Mouse (Mus musculus): ENCODE measurements around the gene Capg.

Gene Capg

DNA sequence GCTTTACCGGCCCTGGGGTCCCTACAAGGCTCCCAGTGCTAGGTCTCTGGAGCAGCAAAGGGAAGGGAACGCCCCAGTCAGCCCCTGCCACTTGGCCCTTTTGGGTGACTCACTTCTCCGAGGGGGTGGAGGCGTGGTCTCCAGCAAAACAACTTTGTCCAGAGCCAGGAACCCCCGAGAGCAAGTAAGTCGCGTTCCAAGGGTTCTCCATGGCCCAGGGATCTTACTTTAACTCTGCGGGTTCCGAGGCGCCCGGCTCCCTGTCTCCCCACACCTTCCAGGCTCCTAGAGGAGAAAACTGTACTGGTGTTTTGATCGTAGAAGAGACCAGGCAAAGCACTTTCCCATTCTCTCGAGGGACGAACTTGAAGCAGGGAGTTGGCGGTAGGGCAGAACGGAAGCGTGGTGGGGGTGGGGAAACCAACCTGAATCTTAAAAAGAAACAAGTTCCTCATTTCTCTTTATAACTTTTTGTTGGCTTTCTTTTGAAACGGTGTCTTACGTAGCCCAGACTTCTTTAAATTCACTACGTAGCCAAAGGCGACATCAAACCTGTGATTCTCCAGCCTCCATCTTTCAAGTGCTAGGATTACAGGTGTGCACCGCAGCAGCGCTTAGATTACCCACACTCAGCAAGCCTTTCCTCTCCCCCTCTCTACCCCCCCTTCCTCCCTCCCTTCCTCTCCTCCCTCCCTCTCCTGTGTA, at the start of gene Capg:
Gene Capg (plus strand): TSS at position 109 of the 705 bp plus-strand sequence.
- DNase-seq (ENCODE audit: low read depth, low spot score) = peak; percentile 67

DNA sequence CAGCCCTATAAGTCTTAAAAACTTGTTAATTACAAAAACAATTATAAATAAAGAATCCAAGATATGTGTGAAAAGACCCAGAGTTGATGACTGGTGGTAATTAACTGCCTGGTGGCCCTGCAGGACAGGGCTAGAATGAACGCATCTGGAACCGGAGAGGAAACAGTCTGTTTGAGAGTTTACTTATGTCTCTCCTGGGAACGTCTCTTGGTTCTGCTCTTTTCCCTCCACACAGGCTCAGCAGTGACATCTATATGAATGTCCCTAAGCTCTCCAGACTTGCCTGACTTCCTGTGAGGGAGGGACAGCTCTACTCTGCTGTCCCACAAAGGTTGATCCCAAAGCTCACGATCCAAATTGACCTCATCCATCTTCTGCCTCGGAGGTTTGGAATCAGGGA, 45.2 kb upstream of the Capg start:
- no peak for DNase-seq (ENCODE audit: low read depth, low spot score)

DNA sequence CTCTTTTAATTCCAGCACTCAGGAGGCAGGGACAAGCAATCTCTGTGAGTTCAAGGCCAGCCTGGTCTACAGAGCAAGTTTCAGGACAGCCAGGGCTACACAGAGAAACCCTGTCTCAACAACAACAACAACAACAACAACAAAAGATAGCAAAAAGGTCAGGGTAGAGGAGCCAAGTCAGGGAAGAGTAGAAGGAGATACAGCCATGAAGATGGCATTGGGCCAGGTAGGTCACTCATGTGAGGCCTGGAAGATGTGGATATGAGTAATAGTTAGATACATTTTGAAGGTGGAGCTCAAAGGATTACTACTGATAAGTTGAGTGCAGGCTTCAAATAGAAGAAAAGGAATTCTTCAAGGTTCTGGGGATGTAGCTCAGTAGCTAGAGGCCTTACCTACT, 40.9 kb upstream of the Capg start:
- no peak for DNase-seq (ENCODE audit: low read depth, low spot score)

DNA sequence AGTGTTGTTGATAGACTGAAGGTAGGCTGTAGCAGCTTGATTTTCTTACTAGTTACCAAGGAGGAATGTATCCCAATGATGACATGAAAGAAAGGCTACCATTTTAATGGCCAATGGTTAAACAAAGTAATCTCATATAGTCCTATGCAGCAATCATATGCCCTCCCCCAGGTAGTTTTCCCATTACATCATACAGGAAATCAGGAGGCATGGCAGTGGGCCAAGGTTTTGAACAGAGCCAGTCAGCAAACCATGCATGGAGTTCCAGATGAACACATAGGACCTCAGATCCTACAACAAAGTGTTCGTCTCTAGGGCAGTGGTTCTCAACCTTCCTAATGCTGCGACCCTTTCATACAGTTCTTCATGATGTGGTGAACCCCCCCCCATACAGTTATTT, 40.3 kb upstream of the Capg start:
- DNase-seq (ENCODE audit: low read depth, low spot score) = no peak

DNA sequence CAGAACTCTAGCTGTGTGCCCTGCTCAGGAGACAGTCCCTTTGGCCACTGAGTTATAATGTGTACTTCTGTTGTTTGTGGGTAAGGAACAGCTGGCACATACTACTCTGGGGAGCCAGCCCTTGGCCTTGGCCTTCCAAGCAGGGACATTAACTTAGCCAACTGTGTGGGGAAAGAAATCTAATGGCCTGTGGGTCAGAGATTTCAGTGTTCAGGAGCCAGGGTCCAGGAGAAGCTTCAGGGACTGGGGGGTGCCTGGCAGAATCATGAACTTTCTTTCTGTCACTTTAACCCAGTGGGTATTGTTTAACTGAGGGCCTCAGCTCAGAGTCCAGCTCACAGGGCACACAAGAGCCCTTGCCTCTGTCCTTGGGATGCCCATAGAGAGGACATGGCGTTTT, 38.1 kb upstream of the Capg start:
- DNase-seq (ENCODE audit: low read depth, low spot score) = no peak

DNA sequence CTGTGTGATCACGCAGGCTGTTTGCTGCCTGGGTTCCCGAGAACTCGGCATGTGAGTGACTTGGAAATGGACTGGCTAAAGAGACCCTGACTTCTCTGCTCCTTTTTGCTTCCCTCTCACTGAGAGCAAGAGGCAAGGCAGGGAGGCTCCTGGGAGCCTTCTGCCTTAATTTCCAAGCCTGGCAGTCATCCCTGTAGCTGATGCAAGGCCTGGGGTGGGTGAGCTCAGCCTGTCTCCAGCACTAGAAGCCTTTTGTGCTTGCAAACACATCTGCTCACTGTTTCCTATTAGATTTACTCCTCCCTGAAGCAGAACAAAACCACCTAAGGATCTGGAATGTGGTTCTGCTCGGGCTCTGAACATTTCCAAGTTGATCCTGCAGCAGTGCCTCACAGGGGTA, 35.6 kb upstream of the Capg start:
- no peak for DNase-seq (ENCODE audit: low read depth, low spot score)

DNA sequence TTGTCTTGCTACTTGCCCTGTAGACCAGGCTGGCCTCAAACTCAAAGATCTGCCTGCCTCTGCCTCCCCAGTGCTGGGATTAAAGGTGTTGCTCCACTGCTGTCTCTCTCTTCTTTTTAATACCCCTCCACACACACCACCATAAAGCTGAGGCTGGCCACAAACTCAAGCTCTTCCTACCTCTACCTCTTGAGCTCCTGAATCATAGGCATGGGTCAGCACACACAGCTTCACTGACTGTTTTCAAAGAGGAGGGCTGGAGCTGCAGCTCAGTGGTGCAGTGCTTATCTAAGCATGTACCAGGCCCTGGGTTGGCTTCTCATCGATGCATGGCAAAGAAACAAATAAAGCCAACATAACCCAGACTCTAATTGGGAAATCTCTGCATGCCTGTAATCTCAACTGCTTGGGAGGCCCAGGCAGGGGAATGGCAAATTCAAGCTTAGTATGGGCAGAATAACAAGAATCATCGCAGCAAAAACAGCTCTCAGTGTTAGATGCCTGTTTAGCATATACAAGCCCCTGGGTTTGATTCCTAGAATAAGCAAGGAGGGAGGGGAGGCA, 34.2 kb upstream of the Capg start:
- DNase-seq (ENCODE audit: low read depth, low spot score) = no peak

DNA sequence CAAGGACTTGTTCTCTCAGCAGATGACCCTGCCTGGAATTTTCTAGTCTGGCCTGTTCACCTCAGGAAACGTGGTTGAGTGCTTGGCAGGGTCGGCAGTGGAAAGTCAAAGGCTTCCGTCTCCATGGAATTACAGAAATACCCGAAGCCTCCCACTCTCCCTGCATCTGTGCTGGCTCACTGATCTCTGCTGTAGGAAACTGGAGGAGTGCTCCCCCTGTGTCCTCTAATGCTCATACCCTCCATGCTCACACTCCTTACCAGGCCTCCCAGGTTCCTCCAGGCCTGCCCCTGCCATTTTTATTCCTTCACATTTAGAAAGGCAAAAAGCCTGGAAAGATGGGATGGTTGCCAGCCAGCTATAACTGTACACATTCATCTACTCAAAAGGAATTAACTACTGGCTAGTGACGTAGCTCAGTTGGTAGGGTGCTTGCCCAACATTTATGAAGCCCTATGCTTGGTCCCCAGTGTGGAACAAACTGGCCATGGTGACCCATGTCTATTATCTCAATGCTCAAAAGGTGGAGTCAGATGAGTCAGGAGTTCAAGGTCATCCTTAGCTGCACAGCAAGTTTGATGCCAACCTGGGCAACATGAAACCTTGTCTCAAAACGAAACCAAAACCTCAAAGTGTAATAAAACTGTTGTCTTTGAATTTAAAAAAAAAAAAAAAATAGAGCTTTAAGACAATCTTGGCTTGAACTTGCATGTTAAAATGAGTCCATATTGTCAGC, 33.3 kb upstream of the Capg start:
- DNase-seq (ENCODE audit: low read depth, low spot score) = peak; percentile 23

DNA sequence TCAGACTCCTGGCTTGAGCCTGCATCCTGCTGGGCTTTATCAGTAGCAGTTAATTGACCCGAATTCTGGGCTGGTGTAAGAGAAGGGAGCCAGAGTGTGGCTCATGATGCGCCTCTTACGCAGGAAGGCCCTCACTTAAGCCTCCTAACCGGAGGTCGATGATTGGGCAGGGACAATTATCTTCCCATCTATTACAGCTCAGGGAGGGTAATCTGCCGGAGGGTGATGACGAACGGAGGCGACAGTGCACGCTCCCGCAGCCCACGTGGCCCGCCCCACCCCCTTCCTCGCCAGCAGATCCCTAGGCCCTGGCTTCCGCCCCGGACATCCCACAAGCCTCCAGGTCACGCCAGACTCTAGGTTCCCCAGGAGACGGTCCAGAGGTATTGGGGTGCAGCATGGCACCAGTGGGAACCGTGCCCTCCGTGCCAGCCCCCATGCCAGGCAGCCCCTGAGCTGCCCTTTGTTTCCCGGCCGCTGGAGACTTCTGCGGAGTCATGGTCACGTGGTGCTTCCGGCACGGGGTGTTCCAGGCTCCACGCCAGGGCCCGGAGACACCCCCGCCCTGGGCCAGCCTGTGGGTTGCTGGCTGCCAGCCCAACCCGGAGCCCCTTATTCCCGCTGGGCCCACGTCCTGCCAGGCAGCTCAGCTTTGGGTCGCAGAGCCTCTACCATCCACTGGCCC, 31.7 kb upstream of the Capg start:
- DNase-seq (ENCODE audit: low read depth, low spot score) = no peak

DNA sequence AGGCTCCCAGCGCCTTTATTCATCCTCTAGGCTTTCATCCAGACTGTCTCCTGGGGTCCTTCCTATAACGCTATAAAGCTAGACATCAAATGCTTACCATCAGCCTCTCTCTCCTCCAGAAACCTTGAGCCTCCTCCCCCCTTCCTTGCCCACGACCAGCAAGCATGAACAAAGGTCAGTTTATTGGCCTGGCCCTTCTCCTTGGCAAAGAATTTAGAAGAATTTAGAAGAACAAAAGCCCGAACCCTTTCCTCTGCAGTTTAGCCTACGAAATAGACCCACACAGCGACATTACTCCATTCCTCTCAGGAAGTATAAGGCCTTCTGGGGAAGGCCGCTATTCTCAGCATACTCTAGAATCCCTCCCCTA, 31.1 kb upstream of the Capg start:
- no peak for DNase-seq (ENCODE audit: low read depth, low spot score)

DNA sequence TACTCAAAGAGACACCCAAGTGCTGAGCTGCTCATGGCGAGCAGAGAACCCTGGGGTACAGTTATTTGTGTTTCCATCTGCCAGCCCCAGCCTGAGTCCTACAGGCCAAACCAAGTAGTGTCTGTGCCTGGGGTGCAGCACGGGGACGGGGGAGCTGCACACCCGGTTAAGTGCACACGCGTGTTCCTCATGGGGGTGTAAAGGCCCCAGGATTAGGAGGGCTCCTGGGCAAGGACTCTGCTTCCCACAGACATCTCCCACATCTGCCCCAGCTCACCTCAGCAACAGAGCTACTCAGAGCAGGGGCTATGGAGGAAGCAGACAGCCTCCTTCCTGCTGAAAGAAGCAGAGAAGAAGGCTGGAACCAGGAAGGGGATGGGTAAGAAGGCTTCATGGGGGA, 28.5 kb upstream of the Capg start:
- no peak for DNase-seq (ENCODE audit: low read depth, low spot score)

DNA sequence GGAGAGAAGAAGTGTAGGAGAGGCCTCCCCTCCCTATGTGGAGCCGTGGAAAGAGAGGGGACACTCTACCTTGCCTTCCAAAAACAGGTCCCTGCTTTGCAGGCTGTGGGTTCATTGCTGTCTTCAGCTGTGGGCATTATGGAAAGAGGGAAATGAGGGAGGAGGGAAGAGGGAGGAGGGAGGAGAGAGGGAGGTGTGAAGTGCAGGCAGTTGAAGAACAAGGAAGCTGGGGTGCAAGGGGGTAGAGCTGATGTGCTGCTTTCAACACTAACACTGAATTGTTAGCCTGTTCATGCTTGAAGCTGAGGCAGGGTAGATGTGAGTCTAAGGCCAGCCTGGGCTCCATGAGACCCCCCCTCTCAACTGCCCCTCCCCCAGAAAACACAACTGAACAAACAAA, 25.3 kb upstream of the Capg start:
- no peak for DNase-seq (ENCODE audit: low read depth, low spot score)

DNA sequence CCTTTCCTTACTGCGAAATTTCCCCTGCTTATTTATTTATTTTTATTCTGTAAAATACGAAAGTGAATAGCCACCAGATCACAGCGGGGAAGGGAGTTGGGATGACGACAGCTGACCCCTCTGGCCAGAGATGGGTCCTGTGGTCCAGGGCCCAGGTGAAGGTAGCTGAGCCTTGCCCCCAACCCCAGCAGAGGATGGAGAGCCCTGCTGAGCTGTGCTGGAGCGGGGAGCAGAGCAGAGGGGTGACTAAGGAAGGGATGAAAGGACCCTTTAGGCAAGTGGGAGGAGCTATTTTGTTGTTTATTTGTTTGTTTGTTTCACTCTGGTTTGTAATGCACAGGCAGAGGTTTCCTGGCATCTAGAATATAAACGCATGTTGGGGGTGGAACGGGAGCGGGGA, 24.9 kb upstream of the Capg start:
- no peak for DNase-seq (ENCODE audit: low read depth, low spot score)

DNA sequence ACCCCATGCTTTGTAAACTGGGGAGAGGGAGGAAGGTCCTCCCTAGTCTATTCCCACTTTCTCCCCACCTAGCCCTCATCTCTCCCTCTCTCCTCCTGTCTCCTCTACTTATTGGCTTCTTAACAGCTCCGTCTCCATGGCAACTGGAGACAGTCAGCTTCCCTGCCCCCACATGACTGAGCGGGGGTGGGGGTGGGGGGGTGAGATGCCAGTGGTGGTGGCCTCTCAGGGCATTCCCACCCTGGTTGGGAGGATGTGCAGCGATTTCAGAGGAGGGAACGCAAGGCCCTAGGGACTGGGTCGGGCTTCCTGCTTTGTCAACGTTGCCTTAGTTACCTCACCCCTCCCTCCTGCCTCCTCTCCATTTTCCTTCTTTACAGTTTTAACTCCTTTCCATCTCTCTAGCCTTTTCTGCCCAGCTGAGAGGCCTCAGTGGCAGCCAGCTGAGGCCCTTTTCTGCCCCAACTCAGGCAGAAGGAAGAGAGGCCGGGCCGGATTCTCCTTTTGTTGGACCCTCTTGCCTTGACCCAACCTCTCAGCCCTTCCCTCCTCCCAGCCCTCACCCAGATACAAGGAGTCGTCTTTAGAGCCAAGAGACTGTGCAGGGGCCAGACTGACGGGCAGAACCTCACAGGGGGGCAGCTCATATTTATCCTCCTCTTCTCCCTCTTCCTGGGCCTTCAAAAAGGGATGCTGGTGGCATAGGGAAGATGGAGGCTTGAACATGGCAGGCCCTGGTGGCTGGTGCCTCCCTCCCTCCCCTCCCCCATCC, 24.1 kb upstream of the Capg start:
- no peak for DNase-seq (ENCODE audit: low read depth, low spot score)

DNA sequence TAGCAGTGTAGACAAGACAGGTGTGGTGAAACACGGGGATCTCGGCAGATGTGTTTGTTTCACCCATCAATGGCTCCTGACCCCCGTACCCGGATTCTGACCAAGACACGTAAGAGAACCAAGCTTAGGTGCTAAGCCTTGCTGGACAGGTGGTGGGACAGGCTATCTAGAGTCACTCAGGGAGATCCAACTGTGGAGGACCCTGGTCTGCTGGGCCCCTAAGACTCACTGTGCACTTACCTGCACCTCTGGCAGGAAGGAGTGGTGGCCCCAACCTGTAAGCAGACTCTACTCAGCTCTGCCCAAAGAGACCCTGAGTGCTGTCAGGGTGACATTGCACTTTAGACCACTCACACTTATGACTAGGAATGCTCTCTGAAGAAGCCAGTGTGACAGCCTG, 23.3 kb upstream of the Capg start:
- no peak for DNase-seq (ENCODE audit: low read depth, low spot score)

DNA sequence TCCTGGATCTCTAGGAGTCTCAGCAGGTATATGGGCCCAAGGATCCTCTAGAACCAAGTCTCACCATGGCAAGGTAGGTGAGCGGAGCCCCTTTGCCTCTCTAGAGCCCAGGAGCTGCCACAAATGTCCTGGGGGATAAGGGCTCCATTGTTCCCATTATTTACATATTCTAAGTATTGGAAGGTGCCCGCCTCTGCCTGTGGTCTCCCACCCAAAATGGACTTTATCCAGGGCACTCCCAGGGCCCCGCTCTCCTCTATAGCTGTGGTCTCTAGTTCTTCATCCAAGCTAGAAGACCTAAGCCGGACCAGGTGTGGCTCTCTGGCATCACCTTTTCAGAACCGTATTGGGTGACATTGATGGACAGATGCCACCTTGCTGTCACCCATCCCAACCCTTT, 22.6 kb upstream of the Capg start, which contains the start of gene Sh2d6:
Gene Sh2d6 (minus strand): TSS at position 101 of the 400 bp plus-strand sequence.
- DNase-seq (ENCODE audit: low read depth, low spot score) = no peak

DNA sequence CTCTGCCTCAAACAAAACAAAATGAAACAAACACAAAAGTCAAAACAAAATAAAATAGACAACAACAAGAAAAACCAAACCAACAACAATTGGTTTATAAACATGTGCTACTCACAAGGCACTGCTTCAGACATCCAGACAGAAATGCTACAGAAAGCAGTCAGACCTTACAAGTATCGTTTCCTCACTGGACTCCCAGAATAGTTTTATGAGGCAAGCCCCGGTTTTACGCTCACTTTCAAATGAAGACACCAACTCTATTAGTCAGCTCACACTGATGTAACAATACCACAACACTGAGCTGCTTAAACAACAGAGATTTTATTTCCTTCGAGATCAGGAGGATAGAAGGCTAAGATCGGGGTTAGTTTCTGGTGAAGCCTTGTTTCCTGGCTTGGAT, 21.9 kb upstream of the Capg start:
- DNase-seq (ENCODE audit: low read depth, low spot score) = peak; percentile 73

DNA sequence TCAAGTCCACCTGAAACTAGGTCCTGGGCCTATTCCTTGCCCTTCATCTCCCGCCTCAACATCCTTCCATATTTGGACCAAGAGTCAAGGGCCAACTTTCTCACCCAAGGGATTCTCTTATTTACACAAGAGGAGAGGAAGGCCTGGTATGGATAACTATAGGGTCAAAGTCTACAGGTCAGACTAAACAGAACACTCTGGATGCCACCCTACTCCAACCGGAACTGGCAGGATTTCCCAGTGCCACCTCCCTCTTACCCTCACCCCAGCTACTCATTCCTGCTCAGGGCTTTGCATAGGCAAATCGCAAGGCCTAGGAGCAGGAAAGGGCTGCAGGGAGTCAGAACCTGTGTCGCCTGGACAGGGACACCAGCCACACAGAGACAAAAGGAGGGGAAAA, 21.0 kb upstream of the Capg start:
- no peak for DNase-seq (ENCODE audit: low read depth, low spot score)

DNA sequence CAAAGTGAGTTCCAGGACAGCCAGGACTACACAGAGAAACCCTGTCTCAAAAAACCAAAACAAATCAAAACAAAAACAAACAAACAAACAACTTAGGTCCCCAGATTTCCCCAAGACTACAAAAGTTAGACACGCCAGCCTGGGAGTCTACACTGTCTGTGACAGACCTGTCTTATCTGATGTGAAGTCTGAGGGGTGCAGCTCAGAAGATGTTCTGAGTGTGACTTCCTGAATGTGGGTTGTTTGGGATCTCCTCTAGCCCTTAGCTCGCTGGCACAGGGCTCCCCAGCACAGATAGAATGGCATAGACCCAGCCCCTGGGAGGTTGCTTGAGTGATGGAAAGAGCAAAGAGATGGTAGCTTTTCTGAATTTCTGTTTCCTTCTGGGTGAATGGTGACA, 20.0 kb upstream of the Capg start:
- no peak for DNase-seq (ENCODE audit: low read depth, low spot score)

DNA sequence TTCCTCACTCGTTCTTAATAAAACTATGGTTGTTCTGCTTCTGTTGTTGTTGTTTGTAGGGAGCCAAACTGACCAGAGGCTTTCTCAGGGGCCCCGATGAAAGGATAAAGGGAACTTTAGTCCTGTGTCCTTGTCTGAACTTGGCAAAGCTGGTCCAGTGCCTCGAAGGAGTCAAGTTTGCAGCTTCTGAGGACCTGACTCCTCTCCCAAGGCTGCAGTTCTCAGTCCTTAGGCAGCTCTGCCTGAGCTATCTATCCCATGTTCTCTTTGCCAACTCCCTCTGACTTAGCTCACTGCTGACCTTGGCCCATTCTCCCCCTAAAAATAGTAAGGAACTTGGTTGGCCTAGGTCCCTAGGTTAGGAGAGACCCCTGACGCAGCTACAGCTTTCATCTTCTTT, 17.1 kb upstream of the Capg start:
- no peak for DNase-seq (ENCODE audit: low read depth, low spot score)

DNA sequence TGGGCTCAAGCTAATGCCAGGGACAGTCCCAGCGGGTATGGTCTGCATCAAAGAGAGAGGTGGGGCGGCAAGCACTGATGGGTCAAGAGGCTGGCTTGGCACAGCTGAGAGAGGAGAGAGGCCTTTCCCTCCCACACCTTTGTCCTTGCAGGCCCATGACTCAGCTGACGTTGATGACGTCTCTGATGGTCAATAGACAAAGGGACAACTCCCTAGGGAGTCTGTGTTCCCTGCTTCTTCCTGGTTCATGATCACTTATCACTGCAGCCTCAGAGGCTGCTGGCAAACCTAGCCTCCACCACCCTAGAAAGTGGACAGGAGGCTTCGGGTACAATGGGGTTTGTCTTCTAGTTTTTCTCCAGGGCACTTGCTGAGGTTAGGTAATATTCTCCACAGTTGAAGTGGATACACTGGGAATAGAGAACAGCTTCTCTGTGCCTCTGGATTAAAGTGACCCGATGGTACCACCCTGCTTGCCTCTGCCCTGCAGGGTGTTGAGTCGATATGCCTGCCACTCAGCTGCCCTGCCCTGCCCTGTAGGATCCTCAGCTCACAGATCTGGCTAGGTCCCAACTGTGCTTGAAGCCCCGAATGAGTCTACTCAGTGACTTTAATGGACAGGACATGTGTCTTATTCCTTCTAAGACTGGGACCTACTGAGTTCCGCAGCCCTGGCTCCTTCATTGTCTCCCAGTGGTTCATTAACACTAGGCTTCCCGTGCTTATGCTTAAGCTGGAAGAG, 15.6 kb upstream of the Capg start:
- no peak for DNase-seq (ENCODE audit: low read depth, low spot score)

Measured in A20 (cell line).